Mouse (Mus musculus) adrenal gland, adult 18-20 months (tissue): ENCODE measurements around the gene Ewsr1. TPM values are rescaled to one million over a fixed set of nuclear protein-coding genes. Genes with fewer than 3 reads are reported as not detected.
A peak's percentile ranks its signal among the peaks of the same experiment; 100 is the strongest.
"Not testable (repeated sequence)": the region's sequence is repeated elsewhere in the genome, so short reads cannot be mapped to it uniquely, and the experiment has no call there.

Experiments used
- DNase-seq, 2 experiments: peaks; one replicate each; pipeline ENCODE4 v3.0.0; 2021 to 2022; ENCODE audit warnings: low spot score in 2 of 2
- total RNA-seq, 2 experiments: library from RNA; stranded (reverse); gene quantifications; 1 replicate in 1 of 2; 2 replicates in 1 of 2; pipeline ENCODE4 v1.2.3; 2021

Gene Ewsr1
- total RNA-seq, 2 experiments from 2014 or later, result 211 to 300 TPM

DNA sequence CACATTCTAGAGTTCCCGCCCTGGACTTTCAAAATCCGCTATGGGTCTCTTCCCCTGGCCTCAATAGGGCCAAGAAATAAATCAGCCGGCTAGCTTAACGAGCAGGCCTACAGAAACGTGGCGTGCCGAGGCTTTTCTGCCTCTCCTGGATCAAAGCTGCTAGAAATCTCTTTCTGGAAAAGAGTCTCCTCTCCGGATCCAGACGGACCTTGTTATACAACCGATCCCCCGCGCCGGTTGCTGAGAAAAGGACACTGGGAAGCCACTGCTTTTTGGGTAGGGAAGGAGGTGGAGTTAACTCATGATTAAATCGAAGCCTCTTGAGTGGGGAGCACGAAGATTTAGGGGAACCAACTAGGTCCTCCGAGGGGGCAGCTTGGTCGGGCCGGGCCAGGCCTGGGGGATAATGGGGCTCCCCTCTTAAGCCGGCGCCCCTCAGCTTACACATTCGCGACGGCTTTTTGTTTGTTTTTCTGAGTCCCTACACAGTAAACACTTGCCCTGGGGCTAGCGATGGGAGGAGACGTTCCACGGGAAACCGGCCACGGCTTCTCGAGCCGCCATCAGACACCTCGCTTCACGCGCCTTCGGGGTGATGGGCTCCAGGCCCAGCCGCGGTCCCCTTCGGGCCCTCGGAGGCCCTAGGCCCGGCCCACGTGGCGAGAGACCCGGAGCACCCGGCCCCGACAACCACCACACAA is 881 bp downstream of the Ewsr1 start:
- peak; percentile 38 to 46 for DNase-seq

DNA sequence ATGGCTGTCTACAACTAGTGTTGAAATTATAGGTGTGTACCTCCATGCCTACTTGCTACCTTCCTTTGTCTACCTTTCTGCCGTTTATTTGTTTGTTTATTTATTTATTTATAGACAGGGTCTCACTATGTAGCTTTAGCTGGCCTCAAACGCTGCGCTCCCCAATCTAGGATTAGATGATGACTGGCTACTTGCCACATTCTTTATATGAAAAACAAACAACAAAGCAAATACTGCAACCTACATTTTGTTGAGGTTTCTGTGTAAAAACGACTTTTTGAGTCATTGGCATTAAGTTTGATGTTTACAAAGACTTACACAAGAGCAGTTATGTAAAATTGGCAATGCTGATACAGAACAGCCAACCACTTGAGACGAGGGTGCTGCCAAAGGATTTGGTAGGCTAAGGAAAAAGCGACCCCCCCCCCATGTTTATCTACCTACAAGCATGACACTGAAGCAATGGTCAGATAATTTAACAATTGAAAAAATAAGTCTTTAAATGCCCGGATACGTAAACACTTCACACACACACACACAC is 2.5 kb downstream of the Ewsr1 start:
- DNase-seq, result no peak

DNA sequence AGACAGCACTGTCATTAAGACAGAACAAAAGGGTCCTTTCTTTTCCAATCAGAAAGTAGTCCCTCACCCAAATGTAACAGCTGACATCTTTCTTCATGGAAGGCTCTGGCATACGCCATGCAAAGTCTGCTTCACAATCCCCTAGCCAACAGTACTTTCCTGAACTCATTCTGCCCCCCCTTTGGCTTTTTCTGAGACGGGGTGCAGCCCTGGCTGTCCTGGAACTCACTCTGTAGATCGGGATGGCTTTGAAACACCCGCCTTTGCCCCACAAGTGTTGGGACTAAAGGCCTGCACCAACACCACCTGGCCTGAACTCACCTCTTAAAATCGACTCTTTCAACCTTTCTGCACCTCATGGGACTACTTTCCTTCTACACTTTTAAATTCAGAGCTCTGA is 3.2 kb downstream of the Ewsr1 start:
- no peak for DNase-seq

DNA sequence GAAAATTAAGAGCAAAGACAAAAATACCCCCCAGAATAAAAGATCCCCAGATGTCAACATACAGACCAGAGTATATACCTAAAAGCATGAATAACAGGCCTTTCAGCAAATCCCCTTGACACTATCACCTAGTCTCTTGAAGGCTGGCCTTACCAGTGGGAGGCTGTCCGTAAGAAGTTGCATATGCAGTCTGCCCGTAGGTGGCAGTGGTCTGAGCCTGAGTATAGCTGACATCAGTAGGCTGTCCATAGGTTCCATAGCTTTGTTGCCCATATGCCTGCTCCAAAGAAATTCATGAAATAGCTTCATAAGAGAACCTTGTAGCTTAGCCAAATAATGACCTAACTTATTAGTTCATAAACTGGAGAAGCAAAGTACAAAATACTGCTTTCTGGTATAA is 7.4 kb downstream of the Ewsr1 start:
- DNase-seq, result no peak

DNA sequence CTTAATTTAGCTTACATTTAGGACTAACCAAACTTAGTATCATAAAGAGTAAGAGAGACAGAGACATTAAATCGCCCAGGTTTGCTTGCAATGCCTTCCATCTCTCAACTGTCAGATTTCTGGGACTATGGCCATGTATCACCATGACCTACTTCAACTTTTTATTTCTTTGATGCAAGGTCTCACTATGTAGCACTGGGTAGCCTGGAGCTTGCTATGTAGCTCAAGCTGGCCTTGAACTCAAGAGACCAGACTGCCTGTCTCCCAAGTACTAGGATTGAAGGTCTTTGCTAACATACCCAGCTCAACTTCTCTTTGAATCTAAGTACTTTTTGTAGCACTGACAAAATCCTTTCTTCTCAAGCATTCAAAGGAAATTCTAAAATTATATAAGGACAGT is 9.9 kb downstream of the Ewsr1 start:
- DNase-seq, result no peak

DNA sequence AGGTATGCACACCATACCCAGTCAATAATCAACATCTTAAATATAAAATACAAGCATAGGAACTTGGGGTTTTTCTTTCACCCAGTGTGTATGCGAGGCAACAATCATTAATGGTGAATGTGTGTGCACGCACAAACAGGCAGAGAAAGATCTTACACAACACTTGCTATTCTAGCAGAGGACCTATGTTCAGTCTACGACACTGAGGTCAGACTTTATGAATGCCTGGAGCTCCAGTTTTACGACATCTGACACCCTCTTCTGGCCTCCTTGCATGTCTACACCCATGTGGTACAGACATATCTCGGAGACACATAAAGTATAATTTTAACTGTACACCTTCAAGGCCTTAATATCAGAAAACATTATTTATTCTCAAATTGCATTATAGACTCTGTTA is 22.2 kb downstream of the Ewsr1 start:
- not testable (repeated sequence) for DNase-seq

DNA sequence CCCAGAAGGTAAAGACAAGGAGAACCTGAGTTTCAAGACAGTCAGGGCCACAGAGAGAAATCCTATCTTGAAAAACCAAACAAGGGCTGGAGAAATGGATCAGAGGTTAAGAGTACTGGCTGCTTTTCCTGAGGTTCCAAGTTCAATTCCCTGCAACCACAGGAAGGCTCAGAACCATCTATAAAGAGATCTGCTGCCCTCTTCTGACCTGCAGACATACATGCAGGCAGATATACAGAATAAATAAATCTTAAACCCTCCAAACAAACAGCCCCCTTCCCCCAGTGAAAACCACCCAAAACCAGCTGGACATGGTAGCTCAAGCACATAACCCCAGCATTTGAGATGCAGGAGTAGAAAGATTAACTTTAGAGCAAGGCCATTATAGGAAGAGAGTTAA is 23.3 kb downstream of the Ewsr1 start:
- DNase-seq, result no peak

DNA sequence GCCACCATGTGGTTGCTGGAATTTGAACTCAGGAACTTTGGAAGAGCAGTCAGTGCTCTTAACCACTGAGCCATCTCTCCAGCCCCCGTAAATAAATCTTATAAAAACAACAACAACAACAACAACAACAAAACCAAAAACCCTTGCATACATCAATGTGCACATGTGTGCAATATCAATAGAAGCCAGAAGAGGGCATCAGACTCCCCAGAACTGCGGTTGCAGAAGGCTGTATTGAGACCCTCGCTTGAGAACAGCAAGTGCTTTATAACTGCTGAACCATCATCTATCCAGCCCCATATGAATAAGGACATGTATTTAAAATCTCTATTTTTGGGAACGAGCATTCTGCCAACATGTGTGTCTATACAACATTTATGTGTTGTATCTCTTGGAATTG is 24.2 kb downstream of the Ewsr1 start:
- no peak for DNase-seq

DNA sequence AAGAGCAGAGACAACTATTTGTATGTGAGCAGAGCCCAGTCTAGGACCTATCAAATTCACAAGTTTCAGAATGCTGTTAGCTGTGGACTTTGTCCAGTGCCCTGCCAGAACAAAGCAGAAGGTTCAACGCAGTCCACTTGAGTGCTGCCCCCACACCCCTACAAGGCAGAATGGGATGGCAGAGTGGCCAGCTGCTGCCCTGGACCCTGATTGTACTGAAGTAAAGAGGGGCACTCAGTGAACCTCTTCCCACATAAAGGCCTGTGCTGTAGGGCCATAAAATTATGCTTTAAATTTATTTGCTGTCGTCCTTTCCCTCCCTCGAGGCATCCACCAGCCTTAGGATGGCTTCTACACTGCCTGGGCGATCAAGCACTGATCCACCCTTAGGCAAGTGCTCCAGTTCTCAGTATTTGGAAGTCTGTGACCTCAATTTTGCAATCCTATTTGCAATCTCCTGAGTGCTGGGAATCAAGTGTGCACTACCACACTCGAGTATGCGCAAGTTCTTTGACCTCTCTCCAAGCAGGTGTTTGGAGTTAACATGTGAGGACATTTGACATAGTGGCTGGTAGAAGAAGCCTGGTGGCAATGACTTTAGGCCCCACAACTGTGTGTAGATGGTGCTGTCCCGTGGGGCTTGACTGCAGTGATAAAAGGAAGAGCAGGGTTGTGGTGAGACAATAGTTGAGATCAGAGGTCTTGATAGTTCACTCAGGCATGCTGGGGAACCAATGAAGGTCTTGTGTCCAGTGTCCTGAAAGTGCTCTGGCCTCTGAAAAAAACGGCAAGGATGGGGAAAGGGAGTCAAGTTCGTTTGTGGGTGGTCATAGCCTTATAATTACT is 30.7 kb downstream of the Ewsr1 start:
- no peak for DNase-seq

DNA sequence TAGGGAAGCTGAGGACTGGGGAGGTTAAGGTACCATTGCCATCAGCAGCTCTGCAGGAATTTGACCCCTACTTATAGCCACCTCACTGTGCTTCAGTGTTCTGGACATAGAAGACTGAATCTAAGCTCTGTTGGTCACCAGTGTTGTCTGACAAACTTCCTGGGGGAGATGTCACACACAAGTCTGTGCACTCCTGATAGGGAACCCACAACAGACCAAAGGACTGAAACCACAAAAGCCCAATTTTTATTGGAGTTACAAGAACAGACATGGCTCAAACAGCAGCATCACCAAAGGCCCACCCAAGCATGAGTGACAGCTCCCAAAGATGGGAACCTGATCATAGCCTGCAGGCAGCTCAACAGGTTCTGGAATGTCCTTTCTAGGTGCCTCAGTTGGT is 32.0 kb downstream of the Ewsr1 start:
- DNase-seq, result no peak

DNA sequence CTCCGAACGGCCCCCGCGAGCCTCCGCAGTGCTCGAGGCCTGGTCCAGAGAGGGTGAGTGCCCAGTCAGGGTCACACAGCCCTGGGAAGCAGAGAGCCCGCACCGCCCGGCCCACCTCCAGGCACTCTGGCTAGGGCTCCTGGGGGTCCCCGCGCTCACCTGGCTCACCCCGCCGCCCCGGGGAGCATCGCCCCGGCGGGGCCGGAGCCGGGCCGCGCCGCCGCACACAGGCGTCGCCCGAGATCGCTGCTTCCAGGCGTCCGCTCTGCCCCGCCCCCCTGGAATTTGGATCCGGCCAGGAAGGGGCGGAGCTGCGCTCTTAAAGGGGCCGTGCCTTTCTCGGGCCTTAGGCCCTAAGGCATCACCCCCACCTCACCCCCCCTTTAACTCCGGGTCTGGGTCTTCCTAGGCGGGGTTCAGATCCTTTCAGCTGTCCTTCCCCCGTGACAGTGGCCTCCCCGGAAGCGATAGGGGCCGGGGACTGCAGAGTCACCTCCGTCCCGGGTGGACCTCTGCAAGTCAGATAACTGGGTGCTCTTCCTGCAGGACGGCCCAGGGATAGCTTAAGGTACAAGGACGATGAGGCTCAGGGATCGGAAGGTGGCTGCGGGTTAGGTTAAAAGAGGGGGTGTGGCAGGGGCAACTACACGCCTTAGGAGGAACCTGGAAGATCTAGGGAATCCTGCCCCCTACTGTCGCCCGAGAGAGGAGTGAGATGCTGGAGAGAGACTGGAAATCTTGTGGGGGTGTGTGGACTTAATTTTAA is 33.8 kb downstream of the Ewsr1 start, which contains the start of gene Gas2l1:
Gas2l1 (minus strand) TSS at position 272 of the 766 bp plus-strand sequence.
- peak; percentile 92 to 93 for DNase-seq

DNA sequence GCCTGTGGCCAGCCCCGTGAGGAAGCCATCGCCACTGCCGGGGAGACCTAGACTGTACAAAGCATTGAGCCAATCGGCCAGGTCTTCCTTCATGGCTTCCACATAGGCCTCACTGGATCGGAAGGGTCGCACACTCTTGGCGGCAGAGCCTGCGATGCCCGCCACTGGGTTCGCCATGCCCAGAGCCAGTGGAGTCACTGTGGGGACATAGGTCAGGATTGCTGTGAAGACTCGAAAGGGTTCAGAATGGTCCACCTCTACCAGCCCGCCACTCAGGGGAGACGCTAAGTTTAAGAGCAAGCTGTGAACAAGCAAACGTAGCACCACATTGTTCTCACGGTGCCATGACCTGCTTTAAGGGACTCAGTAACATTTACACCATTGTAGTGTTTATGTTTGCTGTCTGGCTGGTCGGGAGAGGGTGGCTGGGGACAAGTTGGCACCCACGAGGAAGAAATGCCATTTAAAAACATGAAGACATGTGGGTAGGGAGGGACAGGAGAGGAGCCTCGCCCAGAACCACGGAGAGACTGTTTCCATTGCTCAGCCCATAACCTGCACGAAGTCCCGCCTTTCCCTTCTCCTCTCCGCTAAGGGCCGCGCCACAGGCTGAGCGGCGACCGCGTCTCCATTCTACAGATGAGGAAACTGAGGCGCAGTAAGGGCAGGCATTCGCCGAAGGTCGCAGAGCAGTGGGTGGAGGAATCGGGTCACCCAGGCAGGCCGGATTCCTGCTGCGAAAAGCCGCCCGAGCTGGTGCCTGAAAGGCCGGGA is 34.6 kb downstream of the Ewsr1 start:
- no peak for DNase-seq

DNA sequence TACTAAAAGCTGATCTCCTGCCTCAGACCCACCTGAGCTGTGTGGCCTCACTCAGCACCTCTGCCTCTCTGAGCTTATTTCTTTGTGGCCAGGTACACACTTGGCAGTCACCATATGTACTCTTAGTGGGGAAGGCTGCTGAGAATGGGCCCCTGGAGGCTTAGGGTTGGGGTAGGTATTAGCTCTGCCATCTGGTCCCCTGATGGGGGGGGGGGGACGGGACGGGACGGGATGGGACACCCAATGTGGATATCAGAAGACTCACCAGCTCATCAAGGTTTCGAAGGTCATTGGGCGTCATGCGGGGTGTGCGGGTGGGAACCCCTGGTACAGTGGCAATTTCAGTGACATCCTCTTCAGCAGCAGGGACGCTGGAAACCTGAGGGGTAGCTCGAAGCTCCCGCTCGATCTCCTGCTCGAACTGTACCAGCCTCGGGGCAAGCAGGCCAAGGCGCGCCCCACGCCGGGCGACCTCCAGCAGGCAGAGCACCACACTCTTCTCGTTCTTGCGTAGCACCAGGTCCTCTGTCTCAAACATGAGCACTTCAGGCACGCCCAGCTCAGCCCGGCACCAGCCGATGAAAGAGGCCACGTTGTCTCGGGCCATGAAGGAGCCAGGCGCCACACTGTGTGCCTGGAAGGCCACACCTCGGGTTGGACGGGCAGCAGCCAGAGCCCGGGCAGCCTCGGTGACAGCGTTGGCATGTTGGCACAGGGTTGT is 35.3 kb downstream of the Ewsr1 start:
- no peak for DNase-seq

DNA sequence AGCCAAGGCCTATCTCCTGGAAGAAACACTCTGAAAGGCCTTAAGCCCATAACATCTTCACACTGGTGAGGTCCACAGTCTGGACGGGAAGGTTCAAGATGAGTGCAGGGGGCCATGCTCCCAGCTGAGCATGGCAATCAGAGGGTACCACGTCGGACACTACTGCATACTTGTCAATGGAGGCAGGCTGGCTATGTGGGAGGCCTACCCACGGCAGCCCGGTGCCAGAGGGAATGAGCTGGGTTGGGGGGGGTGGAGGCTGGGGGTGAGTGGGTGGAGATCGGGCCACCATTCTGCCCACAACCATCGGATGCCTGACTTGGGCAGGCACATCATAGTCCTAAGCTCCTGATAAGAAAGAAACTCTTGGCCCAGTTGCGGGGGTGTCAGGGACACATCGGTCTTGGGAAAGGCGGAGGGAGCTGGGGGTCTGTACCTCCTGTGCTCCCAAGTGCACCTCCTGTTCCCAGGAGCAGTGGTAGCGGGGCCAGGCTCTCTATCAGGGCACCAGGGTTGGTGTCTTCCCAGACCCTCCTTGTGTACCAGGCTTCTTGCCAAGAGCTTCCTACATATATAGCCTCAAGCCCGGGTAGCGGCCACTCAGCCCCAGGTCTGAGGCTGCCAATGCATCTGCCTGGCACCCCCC is 36.1 kb downstream of the Ewsr1 start:
- DNase-seq, result no peak

DNA sequence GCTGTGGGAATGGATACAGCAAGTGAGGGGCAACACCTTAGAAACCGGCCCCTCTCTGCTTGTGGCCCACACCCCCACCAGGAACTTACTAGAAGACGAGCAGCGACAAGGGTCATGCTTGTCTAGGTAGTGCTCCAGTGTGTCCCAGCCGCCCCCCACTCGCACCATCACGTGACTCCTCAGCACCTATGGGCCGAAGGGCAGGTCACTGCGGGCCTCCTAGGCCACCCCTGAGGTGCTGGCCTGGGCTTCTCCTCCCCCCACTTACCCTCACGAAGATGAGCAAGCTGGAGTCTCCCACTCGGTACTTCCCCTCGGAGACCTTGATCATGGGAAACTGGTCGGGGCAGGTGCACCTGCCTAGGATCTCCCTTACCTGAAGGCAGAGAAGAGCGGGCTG is 36.7 kb downstream of the Ewsr1 start:
- DNase-seq, result no peak

DNA sequence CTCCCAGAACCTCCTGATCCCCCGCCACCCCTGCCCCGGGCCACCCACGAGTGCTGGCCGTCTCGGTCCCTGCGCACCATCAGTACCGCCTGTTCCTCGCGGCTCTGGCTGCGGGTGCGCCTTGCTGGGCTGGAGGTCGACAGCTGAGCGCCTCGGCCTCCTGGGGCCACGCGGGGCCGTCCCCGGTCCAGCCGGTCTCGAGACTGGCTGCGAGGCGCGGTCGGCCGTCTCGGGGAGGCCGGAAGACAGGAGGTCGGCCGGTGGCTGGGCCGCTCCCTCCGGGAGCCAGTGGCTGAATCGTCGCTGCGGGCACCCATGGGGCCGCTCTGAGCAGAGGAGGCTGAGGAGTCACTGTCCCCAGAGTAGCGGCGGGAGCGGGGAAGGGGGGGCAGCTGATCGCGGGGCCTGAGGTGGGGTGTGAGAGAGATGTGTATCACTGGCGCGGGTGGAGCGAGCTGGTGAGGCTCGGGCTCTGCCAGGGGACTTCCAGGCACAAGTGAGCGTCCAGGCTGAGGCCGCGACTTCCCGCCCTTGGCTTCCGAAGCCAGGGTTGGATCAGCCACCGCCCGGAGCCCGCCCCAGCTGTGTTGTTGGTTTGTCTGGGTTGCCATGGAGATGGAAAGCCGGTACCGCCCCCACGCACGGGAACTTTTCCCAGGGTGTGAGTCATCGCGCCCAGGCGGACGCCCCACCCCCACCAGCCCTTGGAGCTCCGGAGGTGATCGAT is 37.5 kb downstream of the Ewsr1 start:
- DNase-seq, result peak; percentile 96 to 97

DNA sequence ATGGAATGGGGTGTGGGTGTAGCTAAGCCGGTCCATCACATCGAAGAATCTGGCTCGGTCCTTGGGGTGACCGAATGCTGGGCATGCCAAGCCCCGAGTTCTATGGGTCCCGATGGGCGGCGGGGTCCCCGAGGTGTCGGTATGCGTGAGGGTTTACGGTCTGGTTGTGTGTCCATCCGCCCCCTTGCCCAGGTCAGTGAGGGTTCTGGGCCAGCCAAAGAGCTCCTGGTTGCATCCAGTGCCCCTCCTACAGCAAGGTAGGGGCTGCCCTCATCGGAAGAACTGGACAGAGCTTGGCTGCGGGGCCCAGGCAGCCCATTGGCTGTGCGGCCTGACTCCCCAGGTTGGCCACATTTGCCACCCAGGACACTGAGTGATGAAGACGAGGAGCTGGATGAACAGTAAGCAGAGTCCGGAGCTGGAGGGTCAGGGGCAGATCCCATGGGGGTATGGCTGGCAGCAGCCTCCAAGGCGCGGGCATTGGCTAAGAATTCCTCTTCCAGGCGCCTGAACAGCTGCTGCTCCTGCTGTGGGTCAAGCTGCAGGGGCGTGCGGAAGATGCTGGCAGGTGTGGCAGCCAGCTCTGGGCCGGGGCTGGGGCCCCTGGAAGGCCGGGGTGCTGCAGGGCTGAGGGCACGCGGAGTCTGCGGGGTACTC is 38.2 kb downstream of the Ewsr1 start:
- no peak for DNase-seq

DNA sequence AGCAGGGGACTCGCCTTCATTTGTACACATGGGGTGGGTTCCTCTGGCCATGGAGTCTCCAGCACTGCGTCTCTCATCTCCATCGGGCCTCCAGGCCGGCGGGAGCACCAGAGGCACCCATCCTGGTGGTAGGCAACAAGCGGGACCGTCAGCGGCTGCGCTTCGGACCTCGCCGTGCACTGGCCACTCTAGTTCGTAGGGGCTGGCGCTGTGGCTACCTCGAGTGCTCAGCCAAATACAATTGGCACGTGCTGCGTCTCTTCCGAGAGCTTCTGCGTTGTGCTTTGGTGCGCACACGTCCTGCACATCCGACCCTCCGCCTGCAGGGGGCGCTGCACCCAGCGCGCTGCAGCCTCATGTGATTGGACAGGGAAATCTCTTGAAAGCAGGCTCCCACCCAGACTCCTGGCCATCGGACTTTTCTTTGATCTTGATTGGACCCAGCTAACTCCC is 39.3 kb downstream of the Ewsr1 start:
- DNase-seq, result no peak
